Mouse (Mus musculus) heart, adult 2 months (tissue): ENCODE measurements around the gene Tmem9b. TPM values are rescaled to one million over a fixed set of nuclear protein-coding genes. Genes with fewer than 3 reads are reported as not detected.

Experiments used
- DNase-seq, 2 experiments: peaks; one replicate each; pipeline ENCODE4 v3.0.0; 2021
- H3K27ac ChIP-seq: fragments of 200-600 bp; 2 replicates; pipeline ENCODE4 v1.8.1; 2022
- H3K27me3 ChIP-seq: fragments of 200-500 bp; 2 replicates; pipeline ENCODE4 v1.6.1; 2012; ENCODE audit warnings: mild to moderate bottlenecking, low read length, inconsistent platforms, mixed read lengths; ENCODE audit not compliant: control insufficient read depth, insufficient read depth
- H3K36me3 ChIP-seq: fragments of 200-500 bp; 2 replicates; pipeline ENCODE4 v1.6.1; 2012; ENCODE audit warnings: low read length, inconsistent platforms; ENCODE audit not compliant: control insufficient read depth, insufficient read depth
- H3K4me1 ChIP-seq: fragments of 200-500 bp; 2 replicates; pipeline ENCODE4 v1.6.1; 2011; ENCODE audit warnings: low read length; ENCODE audit not compliant: control insufficient read depth, insufficient read depth
- H3K4me3 ChIP-seq: fragments of 200-600 bp; 2 replicates; pipeline ENCODE4 v1.8.1; 2022
- H3K79me2 ChIP-seq: fragments of 200-500 bp; replicated peaks from 2 replicates; pipeline ENCODE4 v1.6.1; 2012; ENCODE audit warnings: mild to moderate bottlenecking, inconsistent platforms, low read length, moderate library complexity, mixed read lengths; ENCODE audit not compliant: control insufficient read depth, insufficient read depth
- H3K9ac ChIP-seq: fragments of 200-500 bp; 2 replicates; pipeline ENCODE4 v1.6.1; 2012; ENCODE audit warnings: low read depth, mild to moderate bottlenecking, control low read depth, inconsistent platforms, low read length, mixed read lengths
- CTCF ChIP-seq: fragments of 200-600 bp; IDR thresholded peaks from 2 replicates; pipeline ENCODE4 v1.8.1; 2022; ENCODE audit warnings: antibody characterized with exemption, mild to moderate bottlenecking, moderate library complexity
- EP300 ChIP-seq: fragments of 200-500 bp; IDR thresholded peaks from 2 replicates; pipeline ENCODE4 v1.6.1; 2011; ENCODE audit warnings: low read depth, low read length, control low read depth; ENCODE audit not compliant: insufficient read depth
- POLR2A ChIP-seq: fragments of 200-500 bp; IDR thresholded peaks from 2 replicates; pipeline ENCODE4 v1.6.1; 2011; ENCODE audit warnings: mild to moderate bottlenecking, low read depth, low read length, control low read depth; ENCODE audit not compliant: insufficient read depth
- WGBS: fragments of 180-500 bp; shearing (Covaris S2); methylation state at CpG from one replicate; pipeline ENCODE4 v1.1.7; 2018; 5-methylcytosine and 5-hydroxymethylcytosine counted together
- intact Hi-C: fragments of 180-260 bp; cut with DNase I; formaldehyde crosslinking; loops from one replicate; pipeline ENCODE4 v1.15.1; 2025
- polyA plus RNA-seq: library from polyadenylated mRNA; depleted of rRNA; stranded (reverse); fragments of >200 nt; gene quantifications from 2 replicates; pipeline ENCODE4 v1.2.3, GENCODE M21; 2012
- total RNA-seq, 2 experiments: library from RNA; stranded (reverse); gene quantifications; 2 replicates each; pipeline ENCODE4 v1.2.3; 2021

The Tmem9b gene
- total and polyA plus RNA-seq, 3 experiments = 28.1 to 35.4 (median 34.3) TPM

DNA sequence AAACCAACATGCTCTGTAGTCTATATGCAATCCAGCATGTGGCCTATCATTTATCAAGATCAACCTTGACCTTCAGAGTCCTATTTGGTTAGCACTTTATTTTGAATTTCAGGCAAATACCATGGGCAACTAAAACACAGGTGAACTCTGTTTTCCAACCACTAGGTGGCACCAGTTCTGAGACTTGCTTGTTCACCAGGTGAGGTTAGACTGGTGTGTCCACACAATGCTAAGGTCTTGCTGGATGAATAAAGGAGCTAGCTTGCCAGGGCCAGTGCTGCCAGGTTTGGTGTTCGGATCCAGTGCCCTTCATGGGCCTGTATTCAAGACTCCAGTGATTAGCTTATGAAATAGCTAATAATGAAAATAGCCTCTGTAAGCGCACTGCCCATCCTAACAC lies 40.1 kb upstream of the Tmem9b start:
- TF ChIP-seq CTCF (peak; percentile 87), POLR2A (no peak)
- DNase-seq = peak in 1 of 2 experiments; percentile 32
- Histone ChIP-seq H3K79me2 (no peaks in the 10 kb centered on the region), H3K27me3 (no peaks in the 10 kb centered on the region), H3K27ac (no peak overlapping the region), H3K4me3 (no peak overlapping the region), H3K36me3 (no peaks in the 10 kb centered on the region), H3K4me1 (peaks cover 2% of the 10 kb centered on the region; the same call in 1 of the 2 replicates), H3K9ac (no peak overlapping the region)
- intact Hi-C loops = loop anchor here (1.0 kb wide), 1 partner anchor 100 kb away; no protein-coding TSS in a partner anchor
- 72% methylated on average over 2 of the region's 2 CpGs for WGBS

DNA sequence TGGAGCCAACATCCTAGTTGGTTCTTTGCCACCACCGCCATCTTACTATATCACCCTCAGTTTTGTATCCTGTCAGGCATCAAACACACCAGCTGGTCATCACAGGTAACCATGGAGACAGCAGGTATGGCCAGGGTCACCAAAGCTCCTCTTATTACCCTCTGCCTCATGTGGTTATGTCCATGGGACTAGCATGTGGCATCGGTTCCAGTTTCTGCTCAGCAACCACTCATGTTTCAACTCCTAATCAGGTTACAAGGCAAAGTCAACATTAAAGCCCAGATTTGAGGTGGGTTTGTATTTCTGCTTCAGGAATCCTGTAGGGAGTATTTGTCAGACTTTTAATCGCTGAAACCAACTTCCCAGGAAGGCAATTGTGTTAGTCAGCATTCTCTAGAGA lies 38.1 kb upstream of the Tmem9b start:
- Histone ChIP-seq H3K4me3 (no peak overlapping the region), H3K36me3 (no peaks in the 10 kb centered on the region), H3K79me2 (no peaks in the 10 kb centered on the region), H3K4me1 (peaks cover 2% of the 10 kb centered on the region; the same call in 1 of the 2 replicates), H3K27me3 (no peaks in the 10 kb centered on the region), H3K9ac (no peak overlapping the region), H3K27ac (no peak overlapping the region)
- DNase-seq = no peak
- TF ChIP-seq CTCF (no peak), EP300 (no peak), POLR2A (no peak)
- WGBS = 63% methylated on average over 3 of the region's 3 CpGs
- intact Hi-C loops = no loop called here

DNA sequence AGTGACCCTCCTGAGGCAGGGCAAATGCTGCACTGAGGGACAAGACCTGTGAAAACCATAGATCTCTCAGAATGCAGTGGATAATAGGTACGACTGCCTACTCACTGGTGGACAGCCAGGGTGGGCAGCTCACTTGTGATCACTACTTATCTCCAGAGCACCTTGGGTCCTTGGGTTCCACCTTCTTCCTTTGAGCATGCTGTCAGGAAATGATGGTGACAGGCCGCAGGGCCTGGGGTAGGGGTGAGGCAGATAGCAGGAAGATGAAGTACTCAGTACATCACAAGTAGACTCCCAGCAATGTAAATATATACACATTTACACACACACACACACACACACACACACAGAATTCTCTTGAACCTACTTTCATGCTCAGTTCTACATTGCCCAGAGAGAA lies 35.2 kb upstream of the Tmem9b start:
- 74% methylated on average over 2 of the region's 2 CpGs for WGBS
- no peak overlapping the region for H3K9ac ChIP-seq
- H3K4me3 ChIP-seq = no peak overlapping the region
- H3K4me1 ChIP-seq = no peaks in the 10 kb centered on the region
- no peak overlapping the region for H3K27ac ChIP-seq
- no peak for DNase-seq
- TF ChIP-seq POLR2A (no peak), CTCF (no peak), EP300 (no peak)
- intact Hi-C loops = no loop called here
- H3K27me3 ChIP-seq = no peaks in the 10 kb centered on the region
- H3K79me2 ChIP-seq = no peaks in the 10 kb centered on the region
- no peaks in the 10 kb centered on the region for H3K36me3 ChIP-seq

DNA sequence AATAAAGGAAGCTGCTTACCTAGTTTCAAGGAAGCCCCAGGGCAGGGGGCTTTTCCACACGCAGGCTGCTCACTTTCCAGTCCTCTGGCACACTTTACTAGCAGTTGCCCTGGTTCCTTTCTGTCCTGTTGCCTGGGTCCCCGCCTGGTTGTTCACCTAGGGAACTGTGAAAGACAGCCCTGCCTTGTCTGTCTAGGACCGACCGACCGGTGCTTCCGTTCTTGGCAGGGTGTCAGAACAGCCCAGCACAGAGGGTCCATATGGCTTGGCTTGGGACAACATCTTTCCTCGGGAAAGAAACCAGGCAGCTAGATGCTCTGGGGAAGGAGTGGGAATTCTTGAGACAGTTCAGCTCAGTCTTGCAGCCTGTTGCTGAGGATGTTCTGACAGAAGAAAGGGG lies 30.6 kb upstream of the Tmem9b start:
- Histone ChIP-seq H3K79me2 (no peaks in the 10 kb centered on the region), H3K4me3 (no peak overlapping the region), H3K36me3 (no peaks in the 10 kb centered on the region), H3K9ac (no peak overlapping the region), H3K27me3 (peaks cover 5% of the 10 kb centered on the region; the same call in 1 of the 2 replicates), H3K4me1 (no peaks in the 10 kb centered on the region), H3K27ac (no peak overlapping the region)
- intact Hi-C loops = no loop called here
- DNase-seq = no peak
- WGBS = 27% methylated on average over 7 of the region's 7 CpGs
- TF ChIP-seq POLR2A = no peak
- TF ChIP-seq CTCF = no peak
- no peak for TF ChIP-seq EP300

DNA sequence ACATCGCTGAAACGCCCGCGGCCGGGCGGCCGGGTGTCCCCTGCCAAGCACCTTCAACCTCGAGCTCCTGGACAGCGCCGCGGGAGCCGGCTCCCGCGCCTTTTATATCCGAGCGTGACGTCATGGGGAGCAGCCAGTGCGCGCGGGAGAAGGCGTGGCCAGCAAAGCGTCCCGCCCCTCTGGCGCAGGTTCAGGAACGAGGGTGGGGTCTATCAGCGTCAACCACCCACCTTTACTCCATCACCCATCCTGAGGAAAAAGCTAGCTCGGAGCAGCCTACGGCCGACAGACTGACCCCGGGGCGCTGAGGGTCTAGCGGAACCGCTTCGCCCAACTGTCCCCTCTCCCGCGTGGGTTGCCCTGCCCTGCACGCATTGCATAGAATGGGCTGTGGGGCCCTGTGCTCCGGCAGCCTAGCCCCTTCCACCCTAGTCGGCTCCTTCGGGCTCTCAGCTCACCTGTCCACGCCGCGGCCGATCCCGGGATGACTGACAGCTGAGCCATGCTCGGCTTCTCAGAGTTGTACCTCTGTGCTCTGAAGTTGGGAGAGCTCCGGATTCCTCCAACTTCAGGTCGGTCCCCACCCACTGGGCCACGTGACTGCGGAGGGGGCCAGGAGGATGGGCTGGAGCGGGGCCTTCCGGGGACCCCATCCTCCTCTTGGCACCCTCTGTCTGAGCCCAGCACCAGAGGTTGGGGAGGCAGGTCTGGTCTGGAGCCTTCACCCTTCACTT lies 29.0 kb upstream of the Tmem9b start, which contains the start of gene Nrip3:
TSS of gene Nrip3 (minus strand) at position 556 of the 734 bp plus-strand sequence.
- Histone ChIP-seq H3K79me2 (no peaks in the 10 kb centered on the region), H3K4me3 (peak within 1 kb of the TSS; percentile 50), H3K9ac (no peak within 1 kb of the TSS), H3K27me3 (peaks cover 5% of the 10 kb centered on the region; the same call in 1 of the 2 replicates), H3K27ac (no peak within 1 kb of the TSS), H3K4me1 (no peaks in the 10 kb centered on the region), H3K36me3 (no peaks in the 10 kb centered on the region)
- 2% methylated on average over 52 of the region's 52 CpGs for WGBS
- DNase-seq = peak; percentile 59 to 70
- TF ChIP-seq CTCF = no peak
- TF ChIP-seq POLR2A = no peak
- TF ChIP-seq EP300 = no peak
- intact Hi-C loops = no loop called here

DNA sequence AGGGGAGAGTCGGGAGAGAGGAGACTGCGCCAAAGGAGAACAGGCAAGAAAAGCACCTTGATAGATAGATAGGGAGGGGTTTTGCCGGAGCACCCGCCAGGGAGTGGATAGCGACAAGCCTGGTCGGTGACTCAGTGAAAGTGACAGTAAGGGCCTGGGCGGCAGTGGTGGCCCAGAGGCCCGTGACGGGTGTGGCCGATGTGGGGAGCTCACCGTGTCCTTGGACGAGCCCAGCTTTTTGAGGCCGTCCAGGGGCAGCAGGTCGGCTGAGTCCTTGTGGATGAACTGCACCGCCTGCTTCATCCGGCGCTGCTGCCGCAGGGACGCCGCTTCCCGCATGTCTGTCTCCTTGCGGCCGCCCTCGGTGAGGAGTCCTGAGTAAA lies 28.4 kb upstream of the Tmem9b start:
- peak in 1 of 2 experiments; percentile 18 for DNase-seq
- H3K4me1 ChIP-seq = no peaks in the 10 kb centered on the region
- no peak for TF ChIP-seq POLR2A
- TF ChIP-seq EP300 = no peak
- 2% methylated on average over 24 of the region's 24 CpGs for WGBS
- H3K27ac ChIP-seq = no peak overlapping the region
- intact Hi-C loops = no loop called here
- H3K27me3 ChIP-seq = peaks cover 5% of the 10 kb centered on the region; the same call in 1 of the 2 replicates
- peak overlapping the region; percentile 50 for H3K4me3 ChIP-seq
- no peaks in the 10 kb centered on the region for H3K36me3 ChIP-seq
- H3K9ac ChIP-seq = no peak overlapping the region
- H3K79me2 ChIP-seq = no peaks in the 10 kb centered on the region
